Mouse (Mus musculus) lung, adult 18-20 months (tissue): ENCODE data around the gene Ntng1.
"Not testable (repeated sequence)": the region's sequence is repeated elsewhere in the genome, so short reads cannot be mapped to it uniquely, and the experiment has no call there.

Experiments
- DNase-seq, 2 experiments: peaks; one replicate each; pipeline ENCODE4 v3.0.0; 2022; ENCODE audit warnings: mixed read lengths in 2 of 2

Gene Ntng1

GRCm38 (mm10) chr3:109772120-109772519 lies 371.7 kb downstream of the Ntng1 start:
- no peak for DNase-seq

DNA sequence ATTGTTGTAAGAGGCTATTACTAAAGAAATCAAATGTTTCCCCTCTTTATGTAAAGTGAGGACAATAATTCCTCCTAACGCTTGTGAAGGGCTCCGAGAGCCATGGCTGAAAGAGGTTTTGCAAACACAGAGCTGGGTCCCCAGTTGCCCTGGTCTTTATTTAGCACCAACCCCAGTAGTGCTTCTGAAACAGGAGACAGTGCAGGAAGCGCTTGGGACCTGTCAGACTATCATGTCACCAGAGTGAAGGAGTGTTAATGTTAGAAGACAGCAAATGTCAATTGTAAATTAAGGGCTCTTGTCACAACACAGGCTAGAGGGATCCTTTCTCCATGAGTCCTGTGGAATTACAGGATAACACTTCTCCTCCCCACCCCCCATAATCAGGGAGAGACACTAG lies 376.9 kb downstream of the Ntng1 start:
- DNase-seq, result no peak

DNA sequence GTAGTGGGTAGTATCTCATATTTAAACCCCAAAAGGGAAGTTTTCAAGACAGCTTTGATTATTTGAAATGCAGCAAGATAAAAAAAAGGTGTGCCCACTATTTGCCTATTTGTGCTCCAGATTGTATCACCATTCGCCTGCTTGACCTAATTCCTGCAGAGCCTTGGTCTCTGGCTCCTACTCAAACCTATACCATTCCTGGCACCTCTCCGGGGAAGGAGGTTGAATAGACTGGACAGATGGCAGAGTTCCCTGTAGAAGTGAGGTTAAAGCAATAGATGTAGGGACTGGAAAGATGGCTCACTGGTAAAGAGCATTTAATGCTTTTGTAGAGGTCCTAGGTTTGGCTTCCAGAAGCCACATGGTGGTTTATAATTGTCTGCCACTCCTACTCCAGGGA lies 378.2 kb downstream of the Ntng1 start:
- no peak for DNase-seq

- no peak for DNase-seq
Measured at GRCm38 (mm10) chr3:109765141-109765540, 378.7 kb downstream of the Ntng1 start.

GRCm38 (mm10) chr3:109756426-109756825 lies 387.4 kb downstream of the Ntng1 start:
- no peak for DNase-seq

DNA sequence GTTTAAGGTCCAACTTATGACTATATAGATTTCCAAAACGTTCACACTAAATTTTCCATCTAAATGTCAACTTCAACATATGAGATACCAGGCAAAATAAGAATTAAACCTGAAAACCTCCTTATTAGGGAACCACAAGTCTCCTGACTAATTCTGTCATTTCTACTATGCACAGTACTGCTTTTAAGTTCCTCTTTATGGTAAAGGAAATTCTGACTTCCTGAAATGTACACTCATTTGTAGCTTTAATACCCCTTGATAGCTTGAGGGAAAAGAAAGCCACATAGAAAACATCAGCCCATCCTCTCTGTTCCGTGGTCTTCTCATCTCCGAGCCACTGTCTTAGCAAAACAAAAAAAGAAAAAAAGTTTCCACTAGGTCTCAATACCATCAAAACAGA lies 396.2 kb downstream of the Ntng1 start:
- DNase-seq, result not testable (repeated sequence)

- DNase-seq, result no peak
Measured at GRCm38 (mm10) chr3:109740466-109741102, 403.2 kb downstream of the Ntng1 start.

GRCm38 (mm10) chr3:109732327-109733182 lies 411.3 kb downstream of the Ntng1 start:
- DNase-seq, result no peak

GRCm38 (mm10) chr3:109731592-109732230 lies 412.1 kb downstream of the Ntng1 start:
- no peak for DNase-seq
